Mouse (Mus musculus) CH12.LX (cell line): Measurements from ENCODE around the gene Sult1c2. TPM values are rescaled to one million over a fixed set of nuclear protein-coding genes. Genes with fewer than 3 reads are reported as not detected.

Experiments used
- DNase-seq: peaks from one replicate; pipeline ENCODE4 v3.0.0-alpha.2; 2013; ENCODE audit errors: extremely low read depth
- H3K27ac ChIP-seq: 2 replicates; pipeline ENCODE4 v1.5.1; 2012; ENCODE audit warnings: low read depth, mild to moderate bottlenecking, control low read depth, moderate library complexity; ENCODE audit not compliant: insufficient read depth
- H3K27me3 ChIP-seq: replicated peaks from 2 replicates; pipeline ENCODE3; 2012; ENCODE audit warnings: inconsistent platforms
- H3K36me3 ChIP-seq, 2 experiments: replicated peaks in 1 of 2; 2 replicates each; pipeline versions ENCODE3 to v1.6.1; 2012; ENCODE audit warnings: inconsistent platforms in 1 of 2, low read length in 1 of 2, mild to moderate bottlenecking in 1 of 2, mixed read lengths in 1 of 2, moderate library complexity in 1 of 2; ENCODE audit not compliant: control insufficient read depth in 1 of 2, insufficient read depth in 1 of 2
- H3K4me1 ChIP-seq, 2 experiments: 2 replicates each; pipeline ENCODE4 v1.6.1; 2012; ENCODE audit warnings: inconsistent platforms in 1 of 2, moderate library complexity in 1 of 2; ENCODE audit not compliant: insufficient read depth in 2 of 2, control insufficient read depth in 1 of 2
- H3K4me2 ChIP-seq: 2 replicates; pipeline ENCODE4 v1.6.1; 2012; ENCODE audit warnings: low read depth, mild to moderate bottlenecking, control low read depth; ENCODE audit not compliant: poor library complexity, insufficient read depth, severe bottlenecking
- H3K4me3 ChIP-seq, 3 experiments: fragments of 150-350 bp in 1 of 3; sonication (generic) in 1 of 3; replicated peaks in 1 of 3; 2 replicates each; pipeline versions ENCODE3 to v1.5.1; 2011 to 2012; ENCODE audit warnings: low read depth in 2 of 3, low read length in 2 of 3, mild to moderate bottlenecking in 2 of 3, moderate library complexity in 2 of 3, control low read depth in 1 of 3, improper control_type of control experiment in 1 of 3, inconsistent platforms in 1 of 3, mixed read lengths in 1 of 3; ENCODE audit not compliant: poor library complexity in 1 of 3
- H3K79me2 ChIP-seq: replicated peaks from 2 replicates; pipeline ENCODE4 v1.6.1; 2012; ENCODE audit warnings: mild to moderate bottlenecking, moderate library complexity; ENCODE audit not compliant: control insufficient read depth, poor library complexity, insufficient read depth, severe bottlenecking; ENCODE audit errors: extremely low read depth
- H3K9ac ChIP-seq: 2 replicates; pipeline ENCODE4 v1.6.1; 2012; ENCODE audit warnings: low read depth, mild to moderate bottlenecking, control low read depth, moderate library complexity; ENCODE audit not compliant: insufficient read depth
- H3K9me3 ChIP-seq: replicated peaks from 2 replicates; pipeline ENCODE3; 2012; ENCODE audit warnings: low read length, inconsistent platforms, mixed read lengths
- CHD2 ChIP-seq: IDR thresholded peaks from 2 replicates; pipeline ENCODE4 v1.6.1; 2011; ENCODE audit warnings: low read length, improper control_type of control experiment
- CTCF ChIP-seq, 2 experiments: IDR thresholded peaks in 1 of 2; conservative IDR thresholded peaks in 1 of 2; 2 replicates each; pipeline ENCODE4 v1.5.1; 2011 to 2012; ENCODE audit warnings: low read depth in 2 of 2, low read length in 2 of 2, improper control_type of control experiment in 1 of 2, inconsistent platforms in 1 of 2, mild to moderate bottlenecking in 1 of 2, moderate library complexity in 1 of 2
- EP300 ChIP-seq: IDR thresholded peaks from 2 replicates; pipeline ENCODE4 v1.6.1; 2011; ENCODE audit warnings: low read length, improper control_type of control experiment
- ETS1 ChIP-seq: conservative IDR thresholded peaks from 2 replicates; pipeline ENCODE4 v1.6.1; 2012; ENCODE audit warnings: low read depth, mild to moderate bottlenecking, inconsistent platforms, low read length, improper control_type of control experiment, moderate library complexity
- GABPA ChIP-seq: IDR thresholded peaks from 2 replicates; pipeline ENCODE4 v1.6.1; 2012; ENCODE audit warnings: low read depth, low read length, improper control_type of control experiment, inconsistent platforms; ENCODE audit not compliant: insufficient replicate concordance
- HCFC1 ChIP-seq: IDR thresholded peaks from 2 replicates; pipeline ENCODE4 v1.6.1; 2012; ENCODE audit warnings: low read depth, mild to moderate bottlenecking, inconsistent platforms, low read length, improper control_type of control experiment
- JUND ChIP-seq: conservative IDR thresholded peaks from 2 replicates; pipeline ENCODE4 v1.6.1; 2011; ENCODE audit warnings: low read depth, low read length, improper control_type of control experiment
- MAZ ChIP-seq: IDR thresholded peaks from 2 replicates; pipeline ENCODE4 v1.6.1; 2012; ENCODE audit warnings: low read depth, mild to moderate bottlenecking, inconsistent platforms, low read length, improper control_type of control experiment, moderate library complexity
- MYC ChIP-seq: IDR thresholded peaks from 2 replicates; pipeline ENCODE4 v1.6.1; 2011; ENCODE audit warnings: low read depth, mild to moderate bottlenecking, improper control_type of control experiment, low read length
- NELFE ChIP-seq: IDR thresholded peaks from 2 replicates; pipeline ENCODE4 v1.6.1; 2011; ENCODE audit warnings: low read depth, low read length, improper control_type of control experiment
- NRF1 ChIP-seq: IDR thresholded peaks from 2 replicates; pipeline ENCODE4 v1.6.1; 2014; ENCODE audit warnings: low read depth, mild to moderate bottlenecking, inconsistent platforms, low read length, improper control_type of control experiment, moderate library complexity
- PAX5 ChIP-seq: IDR thresholded peaks from 2 replicates; pipeline ENCODE4 v1.6.1; 2012; ENCODE audit warnings: low read length, inconsistent platforms, mixed read lengths
- POLR2A ChIP-seq: IDR thresholded peaks from 2 replicates; pipeline ENCODE4 v1.6.1; 2011; ENCODE audit warnings: low read depth, mild to moderate bottlenecking, improper control_type of control experiment, low read length
- RAD21 ChIP-seq: IDR thresholded peaks from 2 replicates; pipeline ENCODE4 v1.6.1; 2011; ENCODE audit warnings: low read depth, mild to moderate bottlenecking, low read length, improper control_type of control experiment, moderate library complexity
- TCF12 ChIP-seq: IDR thresholded peaks from 2 replicates; pipeline ENCODE4 v1.6.1; 2014; ENCODE audit warnings: low read depth, mild to moderate bottlenecking, inconsistent platforms, low read length, improper control_type of control experiment
- USF1 ChIP-seq: IDR thresholded peaks from 2 replicates; pipeline ENCODE4 v1.6.1; 2014; ENCODE audit warnings: low read depth, mild to moderate bottlenecking, inconsistent platforms, low read length, improper control_type of control experiment
- ZC3H11A ChIP-seq: IDR thresholded peaks from 2 replicates; pipeline ENCODE4 v1.6.1; 2012; ENCODE audit warnings: low read depth, mild to moderate bottlenecking, inconsistent platforms, low read length, improper control_type of control experiment
- dilution Hi-C: fragments of 300-500 bp; cut with MboI; formaldehyde crosslinking; loops from 2 replicates; pipeline ENCODE4 v1.14.3; 2020; ENCODE audit warnings: low sequenced_read_pairs; ENCODE audit not compliant: extremely low pct_unique_long_range_greater_than_20kb, extremely low pct_ligation_motif_present
- in situ Hi-C: fragments of 300-500 bp; cut with MboI; formaldehyde crosslinking; loops from 3 replicates; pipeline ENCODE4 v1.14.3; 2019; ENCODE audit warnings: low sequenced_read_pairs, low pct_ligation_motif_present, low pct_unique_long_range_greater_than_20kb, mixed read lengths
- polyA plus RNA-seq: library from polyadenylated mRNA; unstranded; fragments of >175 nt; gene quantifications from 2 replicates; pipeline ENCODE4 v1.2.1, GENCODE M21; 2012; ENCODE audit warnings: low read depth; ENCODE audit not compliant: insufficient read length
- total RNA-seq, 2 experiments: library from RNA; depleted of rRNA; stranded (reverse); fragments of 300-350 nt in 1 of 2; fragments of >200 nt in 1 of 2; gene quantifications; 2 replicates each; pipeline ENCODE4 v1.2.3; 2012 to 2014

Gene Sult1c2
- total and polyA plus RNA-seq, 3 experiments: not detected

GRCm38 (mm10) chr17:53865260-53865955 is 19.3 kb upstream of the Sult1c2 start:
- dilution Hi-C loops (no loop called here), in situ Hi-C loops (no loop called here)
- Histone ChIP-seq H3K4me3 (no peak overlapping the region), H3K27ac (no peak overlapping the region), H3K4me1 (no peaks in the 10 kb centered on the region), H3K27me3 (no peaks in the 10 kb centered on the region), H3K9me3 (no peaks in the 10 kb centered on the region), H3K36me3 (no peaks in the 10 kb centered on the region), H3K79me2 (no peaks in the 10 kb centered on the region), H3K4me2 (no peak overlapping the region)
- no peak for DNase-seq
- TF ChIP-seq TCF12 (no peak), ETS1 (no peak), POLR2A (no peak), RAD21 (no peak), ZC3H11A (no peak), MYC (no peak), MAZ (no peak), JUND (no peak), CTCF (conservative IDR thresholded peaks at IDR 0.05 in 1 of 2, IDR thresholded peaks at IDR 0.05 in 1 of 2; ENCODE audit: low read depth in 2 of 2, low read length in 2 of 2) (no peak), GABPA (no peak), HCFC1 (no peak), EP300 (no peak), NRF1 (no peak), PAX5 (no peak)
- TF ChIP-seq, all 38 proteins: peak for 0
- H3K9ac ChIP-seq: no peak overlapping the region

DNA sequence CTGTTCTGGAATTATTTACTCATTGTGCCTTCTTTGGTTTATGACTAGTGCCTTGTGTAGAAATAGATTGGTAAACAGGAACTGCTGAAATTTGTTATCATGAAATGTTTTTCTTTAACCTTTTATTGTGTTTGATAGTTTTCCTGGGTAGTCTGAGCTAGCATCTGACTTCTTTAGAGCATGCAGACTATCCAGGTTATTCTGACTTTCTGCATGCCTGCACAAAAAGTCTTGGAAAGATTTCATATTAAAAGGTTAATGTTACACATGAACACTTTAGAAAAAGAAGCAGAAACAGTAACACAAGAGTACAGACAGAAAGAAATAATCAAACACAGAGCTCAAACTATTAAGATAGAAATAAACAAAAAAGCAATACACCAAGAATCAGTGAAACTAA is 14.4 kb upstream of the Sult1c2 start:
- H3K9me3 ChIP-seq: no peaks in the 10 kb centered on the region
- in situ Hi-C loops (no loop called here), dilution Hi-C loops (no loop called here)
- no peak overlapping the region for H3K4me3 ChIP-seq
- no peaks in the 10 kb centered on the region for H3K79me2 ChIP-seq
- H3K4me1 ChIP-seq: no peaks in the 10 kb centered on the region
- no peak overlapping the region for H3K9ac ChIP-seq
- no peak overlapping the region for H3K27ac ChIP-seq
- H3K36me3 ChIP-seq: no peaks in the 10 kb centered on the region
- no peak overlapping the region for H3K4me2 ChIP-seq
- no peaks in the 10 kb centered on the region for H3K27me3 ChIP-seq
- no peak for DNase-seq
- no peak for TF ChIP-seq NELFE
- TF ChIP-seq USF1: no peak
- no peak for TF ChIP-seq CHD2
